Mouse (Mus musculus): ENCODE measurements around the gene Rasgrp3.
"Not testable (repeated sequence)": the region's sequence is repeated elsewhere in the genome, so short reads cannot be mapped to it uniquely, and the experiment has no call there.

Rasgrp3 gene

GRCm38 (mm10) chr17:75461771-75462170 is 26.1 kb downstream of the Rasgrp3 start:
- no peak for DNase-seq (ENCODE audit: low read depth, low spot score)

- not testable (repeated sequence) for DNase-seq (ENCODE audit: low read depth, low spot score)
Observed at GRCm38 (mm10) chr17:75463223-75463622, 27.5 kb downstream of the Rasgrp3 start.

GRCm38 (mm10) chr17:75463645-75464044 is 27.9 kb downstream of the Rasgrp3 start:
- no peak for DNase-seq (ENCODE audit: low read depth, low spot score)

GRCm38 (mm10) chr17:75464331-75464982 is 28.8 kb downstream of the Rasgrp3 start:
- no peak for DNase-seq (ENCODE audit: low read depth, low spot score)

GRCm38 (mm10) chr17:75464983-75465634 is 29.4 kb downstream of the Rasgrp3 start:
- peak; percentile 48 for DNase-seq (ENCODE audit: low read depth, low spot score)

- DNase-seq (ENCODE audit: low read depth, low spot score) = no peak
Observed at GRCm38 (mm10) chr17:75465635-75465997, 29.9 kb downstream of the Rasgrp3 start.

GRCm38 (mm10) chr17:75466948-75467347 is 31.3 kb downstream of the Rasgrp3 start:
- no peak for DNase-seq (ENCODE audit: low read depth, low spot score)

- no peak for DNase-seq (ENCODE audit: low read depth, low spot score)
Observed at GRCm38 (mm10) chr17:75467526-75467925, 31.8 kb downstream of the Rasgrp3 start.

- DNase-seq (ENCODE audit: low read depth, low spot score) = no peak
Observed at GRCm38 (mm10) chr17:75468479-75469114, 32.9 kb downstream of the Rasgrp3 start.

- DNase-seq (ENCODE audit: low read depth, low spot score) = no peak
Observed at GRCm38 (mm10) chr17:75470325-75470724, 34.6 kb downstream of the Rasgrp3 start.

GRCm38 (mm10) chr17:75470885-75471610 is 35.4 kb downstream of the Rasgrp3 start:
- DNase-seq (ENCODE audit: low read depth, low spot score) = no peak

GRCm38 (mm10) chr17:75471644-75472253 is 36.1 kb downstream of the Rasgrp3 start:
- DNase-seq (ENCODE audit: low read depth, low spot score) = no peak

GRCm38 (mm10) chr17:75472379-75472778 is 36.7 kb downstream of the Rasgrp3 start:
- DNase-seq (ENCODE audit: low read depth, low spot score) = no peak

- DNase-seq (ENCODE audit: low read depth, low spot score) = no peak
Observed at GRCm38 (mm10) chr17:75475985-75476384, 40.3 kb downstream of the Rasgrp3 start.

GRCm38 (mm10) chr17:75476736-75477416 is 41.2 kb downstream of the Rasgrp3 start:
- DNase-seq (ENCODE audit: low read depth, low spot score) = no peak

GRCm38 (mm10) chr17:75477655-75478054 is 42.0 kb downstream of the Rasgrp3 start:
- DNase-seq (ENCODE audit: low read depth, low spot score) = no peak

GRCm38 (mm10) chr17:75478836-75479235 is 43.1 kb downstream of the Rasgrp3 start:
- DNase-seq (ENCODE audit: low read depth, low spot score) = no peak

GRCm38 (mm10) chr17:75479663-75480062 is 44.0 kb downstream of the Rasgrp3 start:
- no peak for DNase-seq (ENCODE audit: low read depth, low spot score)

GRCm38 (mm10) chr17:75480379-75480778 is 44.7 kb downstream of the Rasgrp3 start:
- DNase-seq (ENCODE audit: low read depth, low spot score) = no peak

- no peak for DNase-seq (ENCODE audit: low read depth, low spot score)
Observed at GRCm38 (mm10) chr17:75486205-75486604, 50.5 kb downstream of the Rasgrp3 start.

- DNase-seq (ENCODE audit: low read depth, low spot score) = no peak
Observed at GRCm38 (mm10) chr17:75495213-75495612, 59.5 kb downstream of the Rasgrp3 start.
